Mouse (Mus musculus): ENCODE measurements around the gene Pif1. TPM values are rescaled to one million over a fixed set of nuclear protein-coding genes. Genes with fewer than 3 reads are reported as not detected.
A peak's percentile ranks its signal among the peaks of the same experiment; 100 is the strongest.

The Pif1 gene
- polyA plus RNA-seq, 1 experiment: 10.8 TPM

DNA sequence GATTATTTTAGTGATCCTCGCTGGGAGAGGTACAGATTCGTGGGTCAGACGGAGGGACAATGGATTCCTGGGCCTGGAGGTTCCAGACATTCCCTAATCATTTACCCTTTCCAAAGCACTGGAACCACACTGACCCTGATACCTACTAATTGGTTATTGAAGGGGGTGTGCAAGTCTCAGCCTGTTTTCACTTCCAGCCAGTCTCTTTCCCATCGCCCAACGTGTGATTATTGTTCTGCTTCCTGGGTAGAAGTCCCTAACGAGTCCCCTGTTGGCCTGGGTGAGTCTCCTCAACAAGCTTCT is 261 bp downstream of the Pif1 start:
- H3K79me3 ChIP-seq (ENCODE audit: low read depth): peaks cover 10% of the 10 kb centered on the region
- H3K36me3 ChIP-seq (ENCODE audit: control insufficient read depth, insufficient read depth): peaks cover 24% of the 10 kb centered on the region
- H3K79me2 ChIP-seq (ENCODE audit: control insufficient read depth, insufficient read depth): peaks cover 30% of the 10 kb centered on the region
- H3K27me3 ChIP-seq (ENCODE audit: control insufficient read depth, insufficient read depth, insufficient read length): no peaks in the 10 kb centered on the region
- TF ChIP-seq CTCF (IDR thresholded peaks at IDR 0.05; ENCODE audit: control insufficient read depth, insufficient read depth, insufficient read length): no peak
- no peak for TF ChIP-seq USF1 (IDR thresholded peaks at IDR 0.05; ENCODE audit: low read depth)
- TF ChIP-seq FOSL1 (IDR thresholded peaks at IDR 0.05; ENCODE audit: insufficient read depth, low read length, poor library complexity, severe bottlenecking): no peak
- no peak for TF ChIP-seq MAX (IDR thresholded peaks at IDR 0.05)
- TF ChIP-seq MYOG (IDR thresholded peaks at IDR 0.05; ENCODE audit: control insufficient read depth, extremely low read depth, insufficient read length): no peak
- H3ac ChIP-seq (ENCODE audit: control insufficient read depth, insufficient read length, low read depth): peak overlapping the region; percentile 82
- H3K4me3 ChIP-seq (ENCODE audit: insufficient read depth, poor library complexity, severe bottlenecking): peak overlapping the region; percentile 44

DNA sequence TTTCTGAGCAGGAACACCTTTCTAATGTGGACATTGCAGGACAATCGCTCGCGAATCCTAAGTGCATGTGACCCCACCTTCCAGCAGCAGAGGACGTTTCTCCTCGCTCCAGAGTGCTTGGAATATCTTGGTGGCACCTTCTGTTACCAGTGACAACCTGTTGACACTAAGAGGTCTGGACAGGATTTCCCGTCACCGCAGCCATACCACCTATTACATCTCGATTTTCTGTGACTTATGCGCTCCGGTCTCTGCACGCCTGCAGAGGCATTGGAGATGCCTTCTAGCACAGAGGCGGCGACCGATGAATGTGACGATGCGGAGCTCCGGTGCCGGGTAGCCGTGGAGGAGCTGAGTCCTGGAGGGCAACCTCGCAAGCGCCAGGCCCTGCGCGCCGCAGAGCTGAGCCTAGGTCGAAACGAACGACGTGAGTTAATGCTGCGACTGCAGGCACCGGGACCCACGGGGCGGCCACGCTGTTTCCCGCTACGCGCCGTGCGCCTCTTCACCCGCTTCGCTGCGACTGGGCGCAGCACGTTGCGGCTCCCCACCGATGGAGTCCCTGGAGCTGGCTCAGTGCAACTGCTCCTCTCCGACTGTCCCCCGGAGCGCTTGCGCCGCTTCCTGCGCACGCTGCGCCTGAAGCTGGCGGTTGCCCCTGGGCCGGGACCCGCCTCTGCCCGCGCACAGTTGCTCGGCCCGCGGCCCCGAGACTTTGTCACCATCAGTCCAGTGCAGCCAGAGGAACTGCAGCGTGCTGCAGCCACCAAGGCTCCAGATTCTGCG is 806 bp downstream of the Pif1 start:
- Histone ChIP-seq H3K27me3 (ENCODE audit: control insufficient read depth, insufficient read depth, insufficient read length) (no peaks in the 10 kb centered on the region), H3ac (ENCODE audit: control insufficient read depth, insufficient read length, low read depth) (peak overlapping the region; percentile 82), H3K4me3 (ENCODE audit: insufficient read depth, poor library complexity, severe bottlenecking) (peak overlapping the region; percentile 44), H3K36me3 (ENCODE audit: control insufficient read depth, insufficient read depth) (peaks cover 29% of the 10 kb centered on the region), H3K79me3 (ENCODE audit: low read depth) (peaks cover 10% of the 10 kb centered on the region), H3K79me2 (ENCODE audit: control insufficient read depth, insufficient read depth) (peaks cover 30% of the 10 kb centered on the region)
- TF ChIP-seq FOSL1 (IDR thresholded peaks at IDR 0.05; ENCODE audit: insufficient read depth, low read length, poor library complexity, severe bottlenecking) (no peak), CTCF (IDR thresholded peaks at IDR 0.05; ENCODE audit: control insufficient read depth, insufficient read depth, insufficient read length) (no peak), MYOG (IDR thresholded peaks at IDR 0.05; ENCODE audit: control insufficient read depth, extremely low read depth, insufficient read length) (no peak), CEBPB (IDR thresholded peaks at IDR 0.05; ENCODE audit: low read depth) (no peak), MAX (IDR thresholded peaks at IDR 0.05) (peak; percentile 45), MYOD1 (IDR thresholded peaks at IDR 0.05; ENCODE audit: control insufficient read depth, insufficient read length, low read depth) (no peak), USF1 (IDR thresholded peaks at IDR 0.05; ENCODE audit: low read depth) (no peak)

DNA sequence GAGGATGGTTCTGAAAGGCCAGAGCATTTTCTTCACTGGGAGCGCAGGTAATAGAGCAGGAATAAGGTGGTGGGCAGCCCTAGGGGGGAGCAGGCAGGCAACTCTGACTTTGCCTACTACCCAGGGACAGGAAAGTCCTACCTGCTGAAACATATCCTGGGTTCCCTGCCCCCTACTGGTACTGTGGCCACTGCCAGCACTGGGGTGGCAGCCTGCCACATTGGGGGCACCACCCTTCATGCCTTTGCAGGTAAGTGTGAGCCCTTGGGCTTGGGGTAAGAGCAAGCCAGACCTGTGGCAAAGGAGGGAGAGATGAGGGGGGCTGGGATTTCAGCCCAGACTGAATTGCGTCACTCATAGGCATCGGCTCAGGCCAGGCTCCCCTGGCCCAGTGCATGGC is 2.1 kb downstream of the Pif1 start:
- no peak for TF ChIP-seq MYOD1 (IDR thresholded peaks at IDR 0.05; ENCODE audit: control insufficient read depth, insufficient read length, low read depth)
- no peak for TF ChIP-seq CEBPB (IDR thresholded peaks at IDR 0.05; ENCODE audit: low read depth)
- no peak for TF ChIP-seq MYOG (IDR thresholded peaks at IDR 0.05; ENCODE audit: control insufficient read depth, extremely low read depth, insufficient read length)
- no peak for TF ChIP-seq MAX (IDR thresholded peaks at IDR 0.05)
- TF ChIP-seq FOSL1 (IDR thresholded peaks at IDR 0.05; ENCODE audit: insufficient read depth, low read length, poor library complexity, severe bottlenecking): no peak
- no peak for TF ChIP-seq USF1 (IDR thresholded peaks at IDR 0.05; ENCODE audit: low read depth)
- no peak for TF ChIP-seq CTCF (IDR thresholded peaks at IDR 0.05; ENCODE audit: control insufficient read depth, insufficient read depth, insufficient read length)
- no peaks in the 10 kb centered on the region for H3K27me3 ChIP-seq (ENCODE audit: control insufficient read depth, insufficient read depth, insufficient read length)

DNA sequence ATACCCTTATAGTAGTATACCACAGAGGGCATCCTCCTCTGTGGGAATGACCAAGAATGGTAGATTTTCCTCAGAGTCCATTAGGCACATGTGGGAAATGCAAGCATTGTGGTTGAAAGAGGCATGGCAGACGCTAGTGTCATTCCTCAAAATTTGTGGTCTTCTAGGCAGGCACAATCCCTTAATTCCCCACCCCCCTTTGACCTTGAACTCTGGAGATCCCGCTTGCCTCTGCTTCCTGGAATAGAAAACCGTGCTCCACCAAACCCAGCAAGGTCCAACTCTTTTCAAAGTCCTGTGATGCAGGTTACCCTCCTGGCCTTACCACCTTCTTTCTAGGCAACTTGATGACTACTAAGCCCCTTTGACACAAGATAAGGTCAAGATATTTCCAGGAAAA is 5.8 kb downstream of the Pif1 start:
- Histone ChIP-seq H3K79me2 (ENCODE audit: control insufficient read depth, insufficient read depth) (peaks cover 23% of the 10 kb centered on the region), H3K79me3 (ENCODE audit: low read depth) (peaks cover 8% of the 10 kb centered on the region), H3K27me3 (ENCODE audit: control insufficient read depth, insufficient read depth, insufficient read length) (no peaks in the 10 kb centered on the region), H3K4me3 (ENCODE audit: insufficient read depth, poor library complexity, severe bottlenecking) (no peak overlapping the region), H3K36me3 (ENCODE audit: control insufficient read depth, insufficient read depth) (peaks cover 54% of the 10 kb centered on the region), H3ac (ENCODE audit: control insufficient read depth, insufficient read length, low read depth) (no peak overlapping the region)
- TF ChIP-seq MYOG (IDR thresholded peaks at IDR 0.05; ENCODE audit: control insufficient read depth, extremely low read depth, insufficient read length) (no peak), FOSL1 (IDR thresholded peaks at IDR 0.05; ENCODE audit: insufficient read depth, low read length, poor library complexity, severe bottlenecking) (no peak), CTCF (IDR thresholded peaks at IDR 0.05; ENCODE audit: control insufficient read depth, insufficient read depth, insufficient read length) (no peak)

More for the DNA sequence above, 2.1 kb downstream of the Pif1 start:
- no peak overlapping the region for H3K4me3 ChIP-seq (ENCODE audit: insufficient read depth, poor library complexity, severe bottlenecking)
- peaks cover 38% of the 10 kb centered on the region for H3K36me3 ChIP-seq (ENCODE audit: control insufficient read depth, insufficient read depth)
- H3ac ChIP-seq (ENCODE audit: control insufficient read depth, insufficient read length, low read depth): no peak overlapping the region
- H3K79me3 ChIP-seq (ENCODE audit: low read depth): peaks cover 10% of the 10 kb centered on the region
- H3K79me2 ChIP-seq (ENCODE audit: control insufficient read depth, insufficient read depth): peaks cover 30% of the 10 kb centered on the region

DNA sequence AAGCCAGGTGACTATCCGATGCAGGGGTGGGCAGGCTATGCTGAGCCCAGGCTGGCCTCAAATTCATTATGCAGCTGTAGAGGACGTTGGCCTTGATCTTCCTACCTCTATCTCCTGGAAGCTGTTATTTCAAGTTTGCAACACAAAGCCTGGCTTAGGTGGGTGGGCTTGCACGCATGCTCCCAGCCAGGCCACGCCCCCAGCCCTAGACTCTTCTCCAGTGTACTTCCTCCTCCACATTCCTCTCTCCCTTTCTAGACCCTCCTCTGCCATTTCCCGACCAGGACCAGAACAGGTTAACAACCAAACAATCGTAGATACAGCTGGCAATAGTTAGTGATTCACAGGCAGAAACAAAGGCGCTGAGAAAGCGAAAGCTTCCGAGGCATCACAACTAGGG is 6.6 kb downstream of the Pif1 start:
- Histone ChIP-seq H3K4me3 (ENCODE audit: insufficient read depth, poor library complexity, severe bottlenecking) (no peak overlapping the region), H3K79me2 (ENCODE audit: control insufficient read depth, insufficient read depth) (peaks cover 14% of the 10 kb centered on the region), H3K27me3 (ENCODE audit: control insufficient read depth, insufficient read depth, insufficient read length) (no peaks in the 10 kb centered on the region), H3K36me3 (ENCODE audit: control insufficient read depth, insufficient read depth) (peaks cover 54% of the 10 kb centered on the region), H3ac (ENCODE audit: control insufficient read depth, insufficient read length, low read depth) (no peak overlapping the region), H3K79me3 (ENCODE audit: low read depth) (peaks cover 5% of the 10 kb centered on the region)
- no peak for TF ChIP-seq CEBPB (IDR thresholded peaks at IDR 0.05; ENCODE audit: low read depth)
- TF ChIP-seq USF1 (IDR thresholded peaks at IDR 0.05; ENCODE audit: low read depth): no peak
- no peak for TF ChIP-seq CTCF (IDR thresholded peaks at IDR 0.05; ENCODE audit: control insufficient read depth, insufficient read depth, insufficient read length)
- no peak for TF ChIP-seq MYOG (IDR thresholded peaks at IDR 0.05; ENCODE audit: control insufficient read depth, extremely low read depth, insufficient read length)
- TF ChIP-seq MYOD1 (IDR thresholded peaks at IDR 0.05; ENCODE audit: control insufficient read depth, insufficient read length, low read depth): no peak
- TF ChIP-seq FOSL1 (IDR thresholded peaks at IDR 0.05; ENCODE audit: insufficient read depth, low read length, poor library complexity, severe bottlenecking): no peak
- TF ChIP-seq MAX (IDR thresholded peaks at IDR 0.05): no peak

Measured in C2C12 (cell line).